Mouse (Mus musculus) limb, embryonic 12.5 days (tissue): ENCODE data around the gene Sbds. TPM values are rescaled to one million over a fixed set of nuclear protein-coding genes. Genes with fewer than 3 reads are reported as not detected.
"Not testable (repeated sequence)": the region's sequence is repeated elsewhere in the genome, so short reads cannot be mapped to it uniquely, and the experiment has no call there.

Source experiments
- ATAC-seq: fragments of 200-750 bp; cut with Nextera tagmentation; 2 replicates; pipeline ENCODE4 v1.8.0; 2017; ENCODE audit warnings: low read depth, moderate TSS enrichment; ENCODE audit not compliant: insufficient number of reproducible peaks, insufficient read depth, low FRiP score, low TSS enrichment
- H3K27ac ChIP-seq: fragments of 300-500 bp; sonication (generic); 2 replicates; pipeline ENCODE4 v1.5.1; 2016; ENCODE audit warnings: mild to moderate bottlenecking, moderate library complexity
- H3K27me3 ChIP-seq: fragments of 300-500 bp; sonication (generic); 2 replicates; pipeline ENCODE4 v1.6.1; 2016; ENCODE audit warnings: mild to moderate bottlenecking, moderate library complexity
- H3K36me3 ChIP-seq: fragments of 300-500 bp; sonication (generic); 2 replicates; pipeline ENCODE4 v1.6.1; 2016; ENCODE audit warnings: mild to moderate bottlenecking, moderate library complexity
- H3K4me1 ChIP-seq: fragments of 300-500 bp; sonication (generic); replicated peaks from 2 replicates; pipeline ENCODE4 v1.6.1; 2016
- H3K4me2 ChIP-seq: fragments of 300-500 bp; sonication (generic); 2 replicates; pipeline ENCODE4 v1.6.1; 2016; ENCODE audit warnings: mild to moderate bottlenecking, moderate library complexity
- H3K4me3 ChIP-seq: fragments of 300-500 bp; sonication (generic); replicated peaks from 2 replicates; pipeline ENCODE4 v1.5.1; 2016; ENCODE audit warnings: mild to moderate bottlenecking
- H3K9ac ChIP-seq: fragments of 300-500 bp; sonication (generic); replicated peaks from 2 replicates; pipeline ENCODE4 v1.6.1; 2016; ENCODE audit warnings: mild to moderate bottlenecking, moderate library complexity
- H3K9me3 ChIP-seq: fragments of 300-500 bp; sonication (generic); 2 replicates; pipeline ENCODE4 v1.6.1; 2016; ENCODE audit warnings: mild to moderate bottlenecking, moderate library complexity
- WGBS: fragments of 180-500 bp; shearing (Covaris S2); methylation state at CpG from one replicate; pipeline ENCODE4 v1.1.7; 2016; 5-methylcytosine and 5-hydroxymethylcytosine counted together
- polyA plus RNA-seq: library from polyadenylated mRNA; unstranded; fragments of >200 nt; fragmentation: Nextera tagmentation; extraction: Ambion mirVana; gene quantifications from 2 replicates; pipeline ENCODE4 v1.2.1, GENCODE M21; 2016

The Sbds gene
- polyA plus RNA-seq, 1 experiment from 2014 or later: 64.8 TPM

- ATAC-seq: peak; percentile 93
- H3K27me3 ChIP-seq: no peaks in the 10 kb centered on the region
- peaks cover 13% of the 10 kb centered on the region for H3K4me1 ChIP-seq
- H3K4me3 ChIP-seq: peak overlapping the region; percentile 68
- peak overlapping the region; percentile 79 for H3K27ac ChIP-seq
- WGBS: 1% methylated on average over 25 of the region's 25 CpGs
- peak overlapping the region; percentile 70 for H3K9ac ChIP-seq
- no peaks in the 10 kb centered on the region for H3K9me3 ChIP-seq
- peak overlapping the region; percentile 68 for H3K4me2 ChIP-seq
- H3K36me3 ChIP-seq: peaks cover 31% of the 10 kb centered on the region
Measured at GRCm38 (mm10) chr5:130256678-130257271, 1.4 kb upstream of the Sbds start.

GRCm38 (mm10) chr5:130255799-130256525 lies 632 bp upstream of the Sbds start:
- 0 out of 2 replicates have a peak, but pooled peaks have one; percentile 13 for ATAC-seq
- WGBS: 24% methylated on average over 20 of the region's 20 CpGs
- Histone ChIP-seq H3K27ac (0 out of 2 replicates have a peak overlapping the region, but pooled peaks have one; percentile 50), H3K4me3 (peak overlapping the region; percentile 71), H3K4me2 (peak overlapping the region; percentile 66), H3K4me1 (peaks cover 13% of the 10 kb centered on the region), H3K36me3 (peaks cover 39% of the 10 kb centered on the region)
- H3K27me3 ChIP-seq, H3K9me3 ChIP-seq, H3K9ac ChIP-seq: not testable (repeated sequence)

- peak overlapping the region; percentile 79 for H3K9ac ChIP-seq
- no peaks in the 10 kb centered on the region for H3K27me3 ChIP-seq
- H3K4me3 ChIP-seq: peak overlapping the region; percentile 71
- peak overlapping the region; percentile 66 for H3K4me2 ChIP-seq
- H3K4me1 ChIP-seq: peaks cover 13% of the 10 kb centered on the region
- peak overlapping the region; percentile 76 for H3K27ac ChIP-seq
- H3K36me3 ChIP-seq: peaks cover 46% of the 10 kb centered on the region
- WGBS: 14% methylated on average over 19 of the region's 19 CpGs
- ATAC-seq: no peak
- no peaks in the 10 kb centered on the region for H3K9me3 ChIP-seq
Measured at GRCm38 (mm10) chr5:130254164-130255016, 940 bp downstream of the Sbds start.

GRCm38 (mm10) chr5:130247823-130248222 lies 7.5 kb downstream of the Sbds start:
- ATAC-seq: no peak
- Histone ChIP-seq H3K9me3 (no peaks in the 10 kb centered on the region), H3K27me3 (no peaks in the 10 kb centered on the region), H3K4me3 (no peak overlapping the region), H3K4me2 (no peak overlapping the region), H3K4me1 (no peaks in the 10 kb centered on the region), H3K9ac (no peak overlapping the region), H3K27ac (no peak overlapping the region), H3K36me3 (peaks cover 96% of the 10 kb centered on the region)
- 88% methylated on average over 5 of the region's 5 CpGs for WGBS

- H3K36me3 ChIP-seq: peaks cover 99% of the 10 kb centered on the region
- H3K4me1 ChIP-seq: no peaks in the 10 kb centered on the region
- ATAC-seq: no peak
- H3K27me3 ChIP-seq: no peaks in the 10 kb centered on the region
- 93% methylated on average over 12 of the region's 12 CpGs for WGBS
- H3K9ac ChIP-seq: no peak overlapping the region
- no peaks in the 10 kb centered on the region for H3K9me3 ChIP-seq
- H3K4me2 ChIP-seq: no peak overlapping the region
- H3K4me3 ChIP-seq: no peak overlapping the region
- no peak overlapping the region for H3K27ac ChIP-seq
Measured at GRCm38 (mm10) chr5:130241426-130241825, 13.9 kb downstream of the Sbds start.

- ATAC-seq: no peak
- Histone ChIP-seq H3K36me3 (peaks cover 98% of the 10 kb centered on the region), H3K9ac (no peak overlapping the region), H3K4me1 (no peaks in the 10 kb centered on the region), H3K27me3 (no peaks in the 10 kb centered on the region), H3K4me2 (no peak overlapping the region), H3K27ac (no peak overlapping the region), H3K4me3 (no peak overlapping the region), H3K9me3 (no peaks in the 10 kb centered on the region)
- WGBS: 94% methylated on average over 2 of the region's 2 CpGs
Measured at GRCm38 (mm10) chr5:130239856-130240255, 15.5 kb downstream of the Sbds start.

GRCm38 (mm10) chr5:130239236-130239635 lies 16.1 kb downstream of the Sbds start:
- no peak for ATAC-seq
- Histone ChIP-seq H3K4me3 (no peak overlapping the region), H3K4me2 (no peak overlapping the region), H3K9ac (no peak overlapping the region), H3K27ac (no peak overlapping the region), H3K27me3 (no peaks in the 10 kb centered on the region), H3K36me3 (peaks cover 98% of the 10 kb centered on the region), H3K4me1 (no peaks in the 10 kb centered on the region), H3K9me3 (no peaks in the 10 kb centered on the region)
- 87% methylated on average over 7 of the region's 7 CpGs for WGBS

- no peak overlapping the region for H3K27ac ChIP-seq
- no peak overlapping the region for H3K4me3 ChIP-seq
- no peak overlapping the region for H3K4me2 ChIP-seq
- ATAC-seq: no peak
- peaks cover 98% of the 10 kb centered on the region for H3K36me3 ChIP-seq
- H3K9ac ChIP-seq: no peak overlapping the region
- no peaks in the 10 kb centered on the region for H3K4me1 ChIP-seq
- no peaks in the 10 kb centered on the region for H3K9me3 ChIP-seq
- WGBS: 95% methylated on average over 8 of the region's 8 CpGs
- no peaks in the 10 kb centered on the region for H3K27me3 ChIP-seq
Measured at GRCm38 (mm10) chr5:130236302-130236701, 19.0 kb downstream of the Sbds start.

GRCm38 (mm10) chr5:130228120-130228519 lies 27.2 kb downstream of the Sbds start:
- H3K36me3 ChIP-seq: peaks cover 47% of the 10 kb centered on the region
- H3K4me1 ChIP-seq: peaks cover 11% of the 10 kb centered on the region
- H3K9ac ChIP-seq: no peak overlapping the region
- H3K27ac ChIP-seq: no peak overlapping the region
- H3K27me3 ChIP-seq: no peaks in the 10 kb centered on the region
- no peaks in the 10 kb centered on the region for H3K9me3 ChIP-seq
- 94% methylated on average over 4 of the region's 4 CpGs for WGBS
- no peak for ATAC-seq
- no peak overlapping the region for H3K4me3 ChIP-seq
- H3K4me2 ChIP-seq: no peak overlapping the region

- no peaks in the 10 kb centered on the region for H3K9me3 ChIP-seq
- H3K27ac ChIP-seq: no peak overlapping the region
- H3K27me3 ChIP-seq: no peaks in the 10 kb centered on the region
- H3K36me3 ChIP-seq: peaks cover 34% of the 10 kb centered on the region
- H3K9ac ChIP-seq: no peak overlapping the region
- 95% methylated on average over 3 of the region's 3 CpGs for WGBS
- no peak for ATAC-seq
- H3K4me1 ChIP-seq: peaks cover 15% of the 10 kb centered on the region
- no peak overlapping the region for H3K4me2 ChIP-seq
- no peak overlapping the region for H3K4me3 ChIP-seq
Measured at GRCm38 (mm10) chr5:130226790-130227189, 28.5 kb downstream of the Sbds start.
